ENCODE assay signal across 9 mouse cellular contexts in the genomic region with DNA sequence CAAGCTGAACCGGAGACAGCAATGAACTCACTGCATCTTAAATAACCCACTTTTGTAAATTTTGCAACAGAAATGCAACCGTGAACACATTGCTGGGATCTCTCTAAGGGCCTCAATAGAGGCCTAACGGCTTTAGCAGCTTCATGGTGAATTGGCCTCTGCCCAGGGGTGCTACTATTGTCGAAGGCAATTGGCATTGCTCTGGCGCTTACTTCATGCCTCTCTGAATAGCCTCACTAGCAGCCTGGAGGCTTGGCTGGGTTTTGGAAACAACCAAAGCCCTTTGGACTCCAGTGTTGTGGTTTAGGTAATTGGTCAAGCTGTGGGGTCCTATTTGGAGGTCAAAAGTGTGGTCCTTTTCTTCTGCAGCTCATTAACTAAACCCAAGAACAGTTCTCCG.
A peak's percentile ranks its signal among the peaks of the same experiment; 100 is the strongest.
DNase-seq lines count a peak whose midpoint lies in the region; ATAC-seq and TF ChIP-seq lines count a peak whose summit lies in the region.
"Had no signal": no experiment of that assay in that cellular context is flagged by ENCODE, and none has a peak within 500 bp of the region (broad histone marks: within the 10 kb centered on the region; RNA-seq: fewer than 3 reads in every experiment).

No protein-coding gene starts in this region.

- peak; percentile 36 for ATAC-seq in hindbrain, embryonic 15.5 days (ENCODE audit: low FRiP score, low read depth)

- no peaks in the 10 kb centered on the region for H3K27me3 ChIP-seq in heart, embryonic 10.5 days (ENCODE audit: insufficient read depth, poor library complexity, severe bottlenecking)
- no peaks in the 10 kb centered on the region for H3K27me3 ChIP-seq in hindbrain, embryonic 15.5 days

- TF ChIP-seq CTCF in lung, adult 2 months (IDR thresholded peaks at IDR 0.05; ENCODE audit: insufficient read depth, low read length) = no peak

- peak; percentile 31 to 41 for DNase-seq in heart, adult 18-20 months
- no peak for DNase-seq in heart, embryonic 10.5 days (ENCODE audit: low spot score)
- peak; percentile 3 to 18 for DNase-seq in right cerebral cortex, adult 2 months (ENCODE audit: low spot score in 2 of 2)
- no peak for DNase-seq in right cerebral cortex, postnatal 14 days
- no peak for DNase-seq in spleen, postnatal 36 days (ENCODE audit: low spot score in 2 of 2)
- DNase-seq in lung, adult 2 months = no peak
- no peak for DNase-seq in yolk sac, embryonic 10.5 days (ENCODE audit: low spot score)

- 62% methylated on average over 6 of the region's 6 CpGs for WGBS in heart, embryonic 10.5 days
- WGBS in hindbrain, embryonic 15.5 days = 22% methylated on average over 6 of the region's 6 CpGs
- 76% methylated on average over 6 of the region's 6 CpGs for WGBS in lung, adult 2 months

- no peak overlapping the region for H3K27ac ChIP-seq in heart, embryonic 10.5 days
- H3K27ac ChIP-seq in hindbrain, embryonic 15.5 days (replicated peaks) = peak overlapping the region; percentile 53

- no peak for TF ChIP-seq POLR2A in lung, adult 2 months (IDR thresholded peaks at IDR 0.05; ENCODE audit: borderline replicate concordance, extremely low read depth, low read depth, low read length)

- H3K4me2 ChIP-seq in hindbrain, embryonic 15.5 days = no peak overlapping the region

- no peak overlapping the region for H3K4me3 ChIP-seq in heart, embryonic 10.5 days
- no peak overlapping the region for H3K4me3 ChIP-seq in hindbrain, embryonic 15.5 days
- H3K4me3 ChIP-seq in lung, adult 2 months (replicated peaks; ENCODE audit: extremely low read depth, low read depth, low read length) = no peak overlapping the region
- H3K4me3 ChIP-seq: erythroblast, embryonic 14.5 days had no signal

- no peak overlapping the region for H3K9ac ChIP-seq in hindbrain, embryonic 15.5 days

- H3K4me1 ChIP-seq in heart, embryonic 10.5 days = peaks cover 23% of the 10 kb centered on the region
- peaks cover 20% of the 10 kb centered on the region for H3K4me1 ChIP-seq in hindbrain, embryonic 15.5 days (replicated peaks)
- peaks cover 3% of the 10 kb centered on the region for H3K4me1 ChIP-seq in lung, adult 2 months (ENCODE audit: control insufficient read depth, insufficient read depth, low read length)

- H3K9me3 ChIP-seq in heart, embryonic 10.5 days = no peaks in the 10 kb centered on the region
- H3K9me3 ChIP-seq in hindbrain, embryonic 15.5 days = no peaks in the 10 kb centered on the region

- H3K36me3 ChIP-seq in heart, embryonic 10.5 days = no peaks in the 10 kb centered on the region
- H3K36me3 ChIP-seq in hindbrain, embryonic 15.5 days = no peaks in the 10 kb centered on the region

Comparison
In these comparisons a context has a peak if more than half of its experiments do, and no peak if none do; other contexts are left out.
1. DNase-seq: peak in heart, adult 18-20 months (2 of 2) and right cerebral cortex, adult 2 months (2 of 2); none in heart, embryonic 10.5 days (single experiment), right cerebral cortex, postnatal 14 days (single experiment), spleen, postnatal 36 days (0 of 2), lung, adult 2 months (single experiment) and yolk sac, embryonic 10.5 days (single experiment).